Mouse (Mus musculus) T-helper 1 cell (primary cell): ENCODE measurements around the gene Kirrel3.

Source experiments
- in situ Hi-C: fragments of 300-600 bp; cut with MboI, MseI; formaldehyde crosslinking; loops from one replicate; pipeline ENCODE4 v1.15.1; 2025; ENCODE audit warnings: high pct_unique_total_duplicates

The Kirrel3 gene

DNA sequence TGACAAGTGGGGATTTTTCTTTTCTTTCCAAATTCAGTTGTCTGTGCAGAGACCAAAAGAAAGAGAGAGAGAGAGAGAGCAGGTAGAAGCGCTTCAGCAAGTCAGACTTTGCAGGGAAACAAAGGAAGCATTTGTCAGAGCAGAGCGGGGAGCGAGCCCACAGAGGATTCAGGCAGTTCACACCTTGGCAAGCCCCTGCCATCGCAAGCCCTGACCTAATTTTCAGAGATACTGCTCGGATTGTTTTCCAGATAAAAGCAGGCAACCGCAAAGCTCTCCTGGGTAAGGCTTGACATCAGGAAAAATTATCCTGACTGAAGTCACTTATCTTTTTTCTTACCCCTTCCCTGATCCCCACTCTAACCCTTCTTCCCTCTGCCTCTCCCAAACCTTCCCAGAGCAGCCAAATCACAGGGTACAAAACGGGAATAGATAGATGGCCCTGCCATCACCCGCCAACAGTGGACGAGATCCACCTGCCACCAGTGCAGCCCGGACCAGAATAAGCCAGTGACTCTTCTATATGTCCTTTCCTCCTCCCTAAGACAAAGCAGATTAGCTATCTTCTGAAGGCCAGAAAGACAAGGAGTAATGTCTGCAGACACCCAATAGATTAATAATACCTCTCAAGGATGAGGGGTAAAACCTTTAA is 332.8 kb downstream of the Kirrel3 start:
- in situ Hi-C loops: no loop called here

DNA sequence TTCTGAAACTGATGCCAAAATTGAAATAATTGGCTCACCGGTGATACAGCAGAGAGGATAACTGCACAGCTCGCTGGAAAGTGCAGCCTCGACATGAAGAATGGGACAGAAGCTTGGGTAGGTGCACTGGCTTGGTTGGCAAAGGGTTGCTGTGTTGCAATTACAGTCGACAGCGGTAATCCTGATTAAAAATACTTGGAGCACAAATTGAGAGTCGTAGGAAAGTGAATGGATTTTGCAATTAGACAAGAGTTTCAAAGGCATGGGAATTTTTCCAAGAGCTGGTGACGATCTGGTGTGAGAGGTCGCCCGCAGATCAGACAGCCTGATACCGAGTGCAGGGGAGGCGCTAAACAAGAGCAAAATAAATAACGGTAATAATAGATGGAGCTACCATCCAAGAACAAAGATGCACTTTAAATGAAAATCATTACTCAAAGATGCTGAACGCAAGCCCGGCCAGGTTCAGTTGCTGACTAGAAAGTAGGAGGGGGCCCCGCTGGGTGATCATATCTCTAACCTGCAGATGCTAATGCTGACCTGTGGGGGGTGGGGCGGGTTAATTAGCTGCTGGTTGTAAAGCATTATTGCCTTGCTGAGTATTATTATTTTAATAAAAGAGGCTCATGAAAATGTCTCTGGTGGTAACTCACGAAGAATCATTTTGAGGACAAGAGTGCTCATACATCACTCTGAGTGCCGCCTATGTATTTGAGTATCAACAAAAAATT is 338.8 kb downstream of the Kirrel3 start:
- in situ Hi-C loops: no loop called here

DNA sequence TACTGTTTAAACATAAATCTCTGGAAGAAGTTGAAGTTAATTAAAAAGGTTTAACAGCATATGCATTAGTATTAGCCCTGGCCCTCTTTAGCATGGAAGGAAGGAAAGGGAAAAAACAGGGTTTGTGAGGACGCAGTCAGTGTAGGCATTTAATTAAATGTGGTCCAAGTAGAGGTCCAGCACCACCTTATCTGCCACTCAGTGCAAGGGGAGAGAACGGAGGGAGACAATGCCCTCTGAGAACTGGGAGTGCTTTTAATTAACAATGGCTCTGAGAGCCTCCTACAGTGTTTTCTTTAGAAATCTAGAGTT is 339.4 kb downstream of the Kirrel3 start:
- in situ Hi-C loops: no loop called here

DNA sequence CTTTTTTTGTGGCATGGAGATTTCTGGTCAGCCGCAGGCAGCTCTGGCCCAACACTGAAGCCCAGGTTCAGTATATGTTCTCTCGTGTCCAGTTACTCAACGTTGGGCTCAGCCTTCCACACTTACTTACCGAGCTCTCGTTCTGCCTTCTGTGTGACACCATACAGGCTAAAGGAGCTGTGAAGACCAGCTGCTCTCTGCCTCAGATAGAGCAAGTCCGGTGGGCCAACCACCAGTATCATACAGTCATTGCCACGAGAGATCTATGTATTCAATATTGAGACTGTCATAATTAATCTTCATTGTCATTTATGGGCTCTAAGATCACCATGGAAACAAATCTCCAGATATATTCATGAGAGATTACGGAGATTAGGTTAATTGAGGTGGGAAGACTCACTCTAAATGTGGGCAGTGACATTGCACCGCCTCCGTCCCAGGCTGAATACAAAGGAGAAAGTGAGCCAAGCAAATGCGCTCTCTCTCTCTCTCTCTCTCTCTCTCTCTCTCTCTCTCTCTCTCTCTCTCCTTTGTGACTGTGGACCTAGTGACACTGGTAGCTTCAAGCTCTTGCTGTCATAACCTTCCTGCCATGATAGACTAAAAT is 339.8 kb downstream of the Kirrel3 start:
- in situ Hi-C loops: no loop called here

DNA sequence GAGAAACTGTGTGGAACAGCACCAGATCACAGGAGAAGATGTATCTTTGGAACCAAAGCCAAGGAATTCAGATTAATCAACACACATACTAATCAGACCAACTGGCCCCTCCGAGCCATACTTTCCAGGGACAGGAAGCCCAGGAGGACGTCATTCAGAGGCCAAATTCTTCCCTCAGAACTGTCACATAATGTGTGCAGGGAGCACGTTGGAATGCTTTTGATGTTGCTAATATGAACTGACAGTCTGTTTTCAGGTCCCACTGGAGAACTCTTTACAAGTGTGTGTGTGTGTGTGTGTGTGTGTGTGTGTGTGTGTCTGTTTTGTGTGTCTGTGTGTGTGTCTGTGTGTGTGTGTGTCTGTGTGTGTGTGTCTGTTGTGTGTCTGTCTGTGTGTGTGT is 345.0 kb downstream of the Kirrel3 start:
- in situ Hi-C loops: no loop called here

DNA sequence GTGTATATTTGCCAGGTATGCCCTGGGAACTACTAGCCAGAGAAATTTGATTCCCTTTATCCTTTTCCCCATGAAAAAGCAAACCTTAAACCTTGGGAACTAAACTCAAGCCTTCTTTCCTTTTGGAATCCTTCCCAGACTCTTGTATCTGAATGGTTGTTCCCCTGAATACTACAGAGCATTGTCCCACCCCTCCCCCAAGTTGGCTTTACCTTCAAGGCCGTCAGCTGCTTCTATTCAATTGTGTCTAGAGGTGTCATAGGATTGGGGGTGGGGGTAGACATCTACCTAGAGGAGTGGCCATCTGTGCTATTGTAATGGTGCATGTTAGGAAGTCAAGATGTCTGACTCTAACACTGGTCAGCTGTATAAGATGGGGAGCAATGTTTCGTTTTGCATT is 351.1 kb downstream of the Kirrel3 start:
- in situ Hi-C loops: no loop called here

DNA sequence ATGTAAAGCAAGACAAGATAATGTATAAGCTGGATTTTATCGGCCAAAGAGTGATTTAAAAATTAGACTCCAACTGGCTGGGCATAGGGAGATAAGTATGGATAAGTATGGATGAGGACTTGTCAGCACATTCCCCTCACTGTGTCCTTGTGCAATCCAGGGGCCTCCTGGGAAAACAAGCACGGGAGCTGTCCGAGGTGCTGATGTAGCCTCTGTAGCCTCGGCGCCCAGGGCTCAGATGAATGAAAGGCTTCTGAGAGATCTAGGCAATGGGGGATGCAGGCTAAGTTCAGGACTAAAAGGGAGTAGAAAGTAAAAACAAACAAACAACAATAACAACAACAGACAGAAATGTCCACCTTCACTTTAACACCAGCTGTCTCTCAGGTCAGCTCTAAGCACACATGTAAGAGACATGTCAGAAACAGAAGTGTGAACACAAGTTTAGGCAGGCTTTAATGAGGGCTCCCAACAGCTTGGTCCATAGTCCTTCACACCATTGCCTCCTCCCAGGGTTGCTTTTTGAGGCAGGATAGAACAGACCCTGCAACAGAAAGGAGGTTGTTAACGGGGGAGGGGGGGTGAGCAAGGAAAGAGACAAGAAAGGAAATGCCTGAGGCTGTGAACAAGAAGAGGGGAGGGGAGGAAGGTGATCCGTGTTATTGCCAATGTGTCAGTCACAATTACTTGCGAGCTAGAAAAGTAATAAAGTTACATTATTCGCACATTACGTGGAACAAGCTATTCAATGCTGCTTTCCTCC is 352.2 kb downstream of the Kirrel3 start:
- in situ Hi-C loops: no loop called here

DNA sequence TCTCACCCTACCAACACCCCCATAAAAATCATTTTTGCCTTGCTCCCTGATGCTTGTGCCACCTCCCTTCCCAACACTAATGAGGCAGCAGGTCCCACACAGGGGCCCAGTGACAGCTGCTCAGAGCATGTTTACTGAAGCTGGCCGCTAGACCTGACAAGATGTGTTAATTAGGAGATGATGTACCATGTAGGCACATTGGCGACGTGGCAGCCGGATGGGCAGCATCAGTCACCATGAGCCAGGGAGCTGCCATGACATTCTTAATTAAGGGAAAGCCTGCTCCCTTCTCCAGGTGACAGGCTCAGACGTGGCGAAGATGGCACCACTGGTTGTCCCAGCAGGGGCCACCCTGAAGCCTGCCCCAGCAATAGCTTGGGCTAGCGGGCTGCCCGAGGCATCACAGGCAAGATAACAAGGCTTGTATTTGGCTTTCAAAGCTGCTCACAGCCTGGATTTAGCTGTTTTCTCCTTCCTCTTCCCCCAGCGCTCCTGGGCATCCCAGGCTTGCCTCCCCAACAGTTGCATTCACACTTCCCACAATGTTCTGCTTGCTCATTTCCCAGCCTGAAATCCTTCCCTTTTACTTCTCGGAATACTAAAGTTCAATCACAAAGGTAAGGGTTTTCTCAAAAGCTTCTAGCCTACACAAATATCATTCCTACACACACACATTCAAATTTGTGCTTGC is 357.7 kb downstream of the Kirrel3 start:
- in situ Hi-C loops: no loop called here

DNA sequence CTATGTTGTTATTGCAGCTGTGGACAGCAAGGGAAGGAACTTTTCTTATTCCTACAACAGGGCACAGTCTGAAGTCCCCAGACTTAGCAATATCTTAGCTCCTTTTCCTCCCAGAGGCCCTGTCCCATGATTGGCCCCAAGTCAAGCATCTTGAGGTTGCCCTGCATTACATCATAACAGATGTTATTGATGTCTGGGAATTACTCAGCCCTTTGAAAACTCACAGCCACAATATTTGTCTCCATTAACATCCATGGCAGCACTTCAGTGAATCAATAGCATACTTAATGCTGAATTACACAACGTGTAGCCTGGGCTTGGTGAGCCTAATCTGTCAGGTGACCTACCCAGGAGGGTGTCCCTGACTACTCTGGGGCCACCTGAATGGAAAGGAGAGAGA is 360.7 kb downstream of the Kirrel3 start:
- in situ Hi-C loops: no loop called here

DNA sequence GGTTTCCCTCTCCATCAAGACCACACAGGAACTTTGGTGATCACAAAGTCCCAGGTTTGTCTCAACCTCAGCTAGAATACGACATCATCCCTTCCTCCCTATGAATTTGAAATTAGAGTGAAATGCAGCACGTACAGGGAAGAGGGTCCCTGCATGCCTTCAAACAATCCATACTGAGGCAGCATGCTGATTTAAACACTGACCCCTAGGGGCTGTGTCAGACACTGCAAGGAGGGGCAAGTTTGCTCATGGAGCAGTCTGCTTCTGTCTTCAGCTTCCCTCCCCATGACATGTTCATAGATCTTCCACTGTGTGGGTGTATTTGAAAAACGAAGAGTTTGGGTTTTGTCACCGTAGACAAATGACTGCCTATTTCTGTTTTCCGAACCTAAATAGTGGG is 362.0 kb downstream of the Kirrel3 start:
- in situ Hi-C loops: no loop called here

DNA sequence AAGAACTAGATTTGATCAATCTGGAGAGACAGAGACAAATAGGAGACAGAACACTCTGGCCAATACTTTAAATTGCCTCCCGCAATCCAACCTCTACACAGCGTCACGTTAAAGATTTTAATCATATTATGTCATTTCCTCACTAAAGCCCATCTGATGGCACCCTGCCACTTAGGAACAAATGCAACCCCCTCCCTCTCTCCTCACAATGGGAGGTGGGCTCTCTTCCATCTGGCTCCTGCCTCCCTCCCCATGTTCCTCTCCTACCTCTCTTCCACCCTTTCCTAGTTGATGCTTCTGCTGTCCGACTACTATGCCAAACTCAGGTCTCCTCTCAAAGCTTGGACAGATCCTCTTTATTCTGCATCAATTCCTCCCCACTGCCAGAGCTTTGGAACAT is 365.4 kb downstream of the Kirrel3 start:
- in situ Hi-C loops: no loop called here

DNA sequence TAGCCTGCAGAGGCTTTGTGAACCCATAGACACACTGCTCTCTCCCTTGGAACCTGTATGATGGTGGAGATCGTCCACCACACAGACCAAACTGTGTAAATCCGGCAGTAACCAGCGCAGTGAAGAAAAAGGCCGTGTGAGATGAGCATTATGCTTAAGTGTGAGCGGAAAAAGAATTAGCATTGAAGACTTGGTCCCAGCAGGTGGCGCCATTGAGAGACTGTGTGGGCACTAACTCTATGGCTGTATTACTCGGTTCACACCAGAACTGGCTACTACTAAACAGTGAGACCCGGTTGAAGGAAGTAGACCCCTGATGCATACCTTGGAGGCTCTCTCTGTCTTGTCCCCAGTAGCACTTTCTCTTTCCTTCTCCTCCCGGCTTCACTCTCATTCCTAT is 371.9 kb downstream of the Kirrel3 start:
- in situ Hi-C loops: no loop called here

DNA sequence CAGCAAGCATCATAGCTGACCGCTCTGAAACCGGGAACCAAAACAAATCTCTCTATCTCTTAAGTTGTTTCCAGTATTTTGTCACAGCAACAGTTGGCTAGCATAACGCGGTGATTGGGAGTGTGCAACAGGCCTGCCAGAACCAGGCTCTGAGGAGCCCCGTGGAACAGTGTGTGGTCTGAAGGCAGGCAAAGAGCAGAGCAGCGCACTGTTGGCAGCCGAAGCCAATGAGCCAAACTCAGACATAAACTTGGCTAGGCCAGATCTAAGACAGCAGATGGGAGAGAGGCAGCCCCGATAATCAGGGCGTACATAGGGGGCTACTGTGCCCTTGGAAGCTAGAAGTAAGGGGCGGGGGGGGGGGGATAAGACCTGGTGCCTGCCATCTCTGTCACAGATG is 372.4 kb downstream of the Kirrel3 start:
- in situ Hi-C loops: no loop called here

DNA sequence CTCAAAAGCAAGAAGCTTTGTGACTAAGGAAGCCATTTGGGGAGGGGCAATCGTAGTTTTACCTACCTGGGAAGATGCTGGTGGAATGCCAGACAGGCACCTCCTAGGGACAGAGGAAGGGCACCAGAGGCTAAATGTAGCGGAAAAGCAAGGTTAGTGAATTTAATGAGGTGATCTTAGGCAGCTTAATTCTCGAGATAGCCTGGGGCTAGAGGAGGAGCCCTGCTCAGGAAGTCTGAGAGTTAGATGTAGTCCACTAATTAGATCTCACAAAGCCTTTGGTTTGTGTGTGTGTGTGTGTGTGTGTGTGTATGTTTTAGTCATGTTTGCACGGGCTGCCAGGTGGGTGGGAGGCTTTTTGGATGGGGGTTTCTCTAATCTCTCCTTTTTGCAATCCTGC is 375.2 kb downstream of the Kirrel3 start:
- in situ Hi-C loops: loop anchor here (10.0 kb wide), 1 partner anchor 1476 kb away; no protein-coding TSS in a partner anchor

DNA sequence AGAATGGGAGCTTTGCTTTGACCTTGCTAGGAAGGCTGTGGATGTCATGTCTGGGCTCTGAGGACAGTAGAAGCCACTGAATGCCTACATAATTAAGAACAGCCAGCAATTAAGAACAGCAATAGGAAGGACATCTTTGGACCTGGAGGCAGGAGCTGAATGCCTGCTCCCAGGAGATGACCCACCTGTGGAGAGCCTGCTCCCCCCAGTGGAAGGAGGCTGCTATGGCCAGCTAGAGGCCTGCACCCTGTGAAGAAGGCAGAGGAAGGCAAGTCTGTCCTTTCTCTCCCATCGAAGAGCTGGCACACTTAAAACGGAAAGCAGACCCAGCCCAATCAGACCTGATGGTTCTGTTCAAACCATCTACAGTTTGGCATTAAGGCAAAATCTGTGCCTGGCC is 376.1 kb downstream of the Kirrel3 start:
- in situ Hi-C loops: loop anchor here (10.0 kb wide), 1 partner anchor 1477 kb away; no protein-coding TSS in a partner anchor

DNA sequence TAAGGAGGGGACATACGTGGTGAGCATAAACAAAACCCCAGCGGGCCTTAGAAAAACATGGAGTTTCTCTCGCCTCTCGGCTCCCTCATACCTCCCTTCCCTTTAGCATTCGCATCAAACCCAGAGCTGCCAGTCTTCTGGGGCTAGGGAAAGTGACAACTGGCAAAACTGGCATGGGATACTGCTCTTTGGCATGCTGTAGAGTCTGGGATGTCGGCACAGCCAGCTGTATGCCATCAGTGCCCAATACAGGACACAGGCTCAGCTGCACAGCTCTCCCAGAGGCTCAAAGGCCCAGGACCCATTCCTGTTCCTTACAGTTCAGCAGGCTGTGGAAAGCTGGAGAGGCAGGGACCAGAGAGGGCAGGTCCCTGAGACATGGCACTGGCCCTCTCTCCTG is 379.9 kb downstream of the Kirrel3 start:
- in situ Hi-C loops: loop anchor here (10.0 kb wide), 1 partner anchor 1481 kb away; no protein-coding TSS in a partner anchor

DNA sequence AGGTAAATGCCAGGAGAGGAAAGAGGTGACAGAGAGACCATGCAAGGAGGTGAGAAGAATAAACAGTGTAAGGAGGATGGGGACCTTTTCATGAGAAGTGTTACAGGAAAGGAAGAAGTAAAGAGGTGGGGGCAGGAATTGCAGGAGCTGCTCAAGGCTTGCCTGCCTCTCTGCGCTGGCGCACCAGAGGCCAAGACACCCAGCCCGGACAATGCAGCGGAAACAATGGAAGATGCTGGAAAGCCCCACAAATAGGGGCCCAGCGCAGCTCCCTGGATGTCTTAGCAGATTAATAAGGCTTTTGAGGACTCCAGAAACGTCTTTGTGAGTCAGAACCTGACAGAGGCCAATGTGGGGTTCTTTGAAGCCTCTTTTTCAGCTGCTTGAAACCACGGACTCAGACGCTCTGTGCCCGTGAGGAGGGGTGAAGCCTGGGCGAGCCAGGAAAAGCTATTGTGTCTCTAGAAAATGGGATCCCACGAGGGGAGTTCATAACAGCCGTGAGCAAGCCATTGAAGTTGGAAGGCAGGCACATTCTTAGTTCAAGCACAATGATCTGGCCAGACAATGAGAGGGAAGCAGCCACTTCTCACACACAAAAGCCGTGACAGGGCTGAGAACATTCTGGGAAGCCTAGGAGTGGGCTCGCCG is 385.7 kb downstream of the Kirrel3 start:
- in situ Hi-C loops: no loop called here

DNA sequence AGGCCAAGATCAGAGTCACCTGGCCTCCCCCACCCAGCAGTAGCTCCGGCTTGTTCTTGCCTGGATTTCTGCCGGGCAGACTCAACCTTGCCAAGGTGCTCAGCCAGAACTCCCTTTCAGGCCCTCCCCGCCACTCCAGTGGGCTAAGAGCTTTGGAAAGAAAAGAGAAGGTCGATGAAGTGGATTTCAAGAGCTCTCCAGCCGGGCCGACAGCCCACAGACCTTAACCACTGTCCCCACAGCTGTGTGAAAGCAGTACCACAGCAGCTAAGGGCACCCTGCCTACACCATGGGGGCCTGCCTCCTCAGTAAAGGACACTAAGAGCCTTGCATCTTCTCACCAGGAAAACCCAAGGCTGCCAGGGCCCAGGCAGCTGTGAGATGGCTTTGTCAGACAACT is 389.5 kb downstream of the Kirrel3 start:
- in situ Hi-C loops: no loop called here

DNA sequence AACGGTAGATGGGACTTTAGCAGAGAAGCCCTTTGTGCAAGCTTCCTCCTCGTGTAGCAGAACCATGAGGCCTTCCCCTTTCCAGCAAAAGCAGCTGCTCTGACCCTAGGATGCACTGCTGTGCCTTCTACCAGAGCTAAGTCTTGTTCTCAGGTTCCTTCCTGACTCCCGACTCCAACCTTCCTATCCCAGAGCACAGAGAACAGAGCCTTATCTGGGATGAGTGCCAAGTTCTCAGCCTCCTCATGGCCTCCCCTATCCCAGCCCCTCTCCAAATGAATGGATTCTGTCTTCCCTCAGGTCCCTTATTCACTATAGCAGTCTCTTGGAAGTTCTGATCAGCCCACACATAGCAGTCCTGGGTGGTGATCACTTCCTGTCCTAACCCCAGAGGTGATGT is 391.5 kb downstream of the Kirrel3 start:
- in situ Hi-C loops: no loop called here

DNA sequence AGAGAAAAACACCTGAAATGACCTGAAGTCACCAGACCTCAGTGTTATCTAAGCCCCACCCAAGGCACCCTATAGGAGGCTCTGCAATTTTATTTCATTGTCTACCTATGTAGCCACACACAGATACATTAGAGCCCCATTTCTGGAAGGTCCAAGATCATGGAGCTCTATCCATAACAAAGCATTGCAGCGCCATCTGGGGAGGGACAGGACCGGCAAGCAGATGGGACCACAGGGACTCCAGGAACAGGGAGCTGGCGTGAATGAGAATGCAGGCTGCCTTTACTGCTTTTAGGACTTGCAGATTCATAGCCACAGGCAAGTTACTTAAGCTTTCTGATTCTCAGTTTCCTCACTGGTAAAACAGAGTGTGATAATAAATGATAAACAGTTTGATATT is 392.1 kb downstream of the Kirrel3 start:
- in situ Hi-C loops: no loop called here

DNA sequence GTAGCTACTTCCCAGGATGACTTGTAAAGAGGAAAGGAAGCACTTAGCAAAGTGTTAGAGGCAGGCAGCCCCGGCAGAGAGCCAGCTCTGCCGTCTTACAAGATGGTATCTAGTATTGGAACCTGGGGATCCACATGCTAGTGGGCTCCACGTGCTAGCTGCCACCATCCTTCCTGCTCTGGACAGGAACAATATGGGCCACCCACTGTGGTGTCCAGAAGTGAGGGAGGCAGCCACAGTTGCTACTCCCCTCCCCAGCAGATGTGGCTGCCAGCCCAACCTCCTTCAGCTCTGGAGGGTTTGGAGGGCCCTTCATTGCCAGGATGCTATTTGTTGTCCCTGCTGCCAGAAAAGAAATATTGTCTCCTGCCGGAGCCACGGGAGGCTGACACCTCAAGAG is 396.1 kb downstream of the Kirrel3 start:
- in situ Hi-C loops: loop anchor here (5.0 kb wide), 1 partner anchor 56 kb away; no protein-coding TSS in a partner anchor
